Mouse (Mus musculus) frontal cortex, postnatal 25 days (tissue): Measurements from ENCODE around the gene Qser1.
A peak's percentile ranks its signal among the peaks of the same experiment; 100 is the strongest.
"Not testable (repeated sequence)": the region's sequence is repeated elsewhere in the genome, so short reads cannot be mapped to it uniquely, and the experiment has no call there.

ENCODE experiments used
- DNase-seq, 2 experiments: peaks; one replicate each; pipeline ENCODE4 v3.0.0; 2022; ENCODE audit warnings: low spot score in 2 of 2

Qser1 gene

GRCm38 (mm10) chr2:104816371-104816827 is at the start of gene Qser1:
Gene Qser1 (minus strand): TSS chr2:104816760.
- peak in 1 of 2 experiments; percentile 17 for DNase-seq

GRCm38 (mm10) chr2:104864176-104864860 is 47.8 kb upstream of the Qser1 start:
- DNase-seq, result no peak

- no peak for DNase-seq
Measured at GRCm38 (mm10) chr2:104860426-104860825, 43.9 kb upstream of the Qser1 start.

GRCm38 (mm10) chr2:104859060-104859459 is 42.5 kb upstream of the Qser1 start:
- DNase-seq, result no peak

- DNase-seq, result not testable (repeated sequence)
Measured at GRCm38 (mm10) chr2:104858083-104858482, 41.5 kb upstream of the Qser1 start.

- no peak for DNase-seq
Measured at GRCm38 (mm10) chr2:104856218-104856617, 39.7 kb upstream of the Qser1 start.

- no peak for DNase-seq
Measured at GRCm38 (mm10) chr2:104855732-104856131, 39.2 kb upstream of the Qser1 start.

GRCm38 (mm10) chr2:104854836-104855235 is 38.3 kb upstream of the Qser1 start:
- no peak for DNase-seq

GRCm38 (mm10) chr2:104852546-104852945 is 36.0 kb upstream of the Qser1 start:
- DNase-seq, result no peak

- no peak for DNase-seq
Measured at GRCm38 (mm10) chr2:104851686-104852085, 35.1 kb upstream of the Qser1 start.

- DNase-seq, result no peak
Measured at GRCm38 (mm10) chr2:104849991-104850359, 33.4 kb upstream of the Qser1 start.

- DNase-seq, result peak in 1 of 2 experiments; percentile 22
Measured at GRCm38 (mm10) chr2:104849276-104849990, 32.9 kb upstream of the Qser1 start, which contains the start of gene Prrg4. Gene Prrg4 (minus strand): TSS chr2:104849876.

GRCm38 (mm10) chr2:104848235-104849161 is 31.9 kb upstream of the Qser1 start:
- no peak for DNase-seq

- DNase-seq, result no peak
Measured at GRCm38 (mm10) chr2:104847645-104848044, 31.1 kb upstream of the Qser1 start.

GRCm38 (mm10) chr2:104846638-104847414 is 30.3 kb upstream of the Qser1 start:
- no peak for DNase-seq

- DNase-seq, result no peak
Measured at GRCm38 (mm10) chr2:104842559-104842958, 26.0 kb upstream of the Qser1 start.

- no peak for DNase-seq
Measured at GRCm38 (mm10) chr2:104841736-104842135, 25.2 kb upstream of the Qser1 start.

- no peak for DNase-seq
Measured at GRCm38 (mm10) chr2:104840974-104841373, 24.4 kb upstream of the Qser1 start.

- DNase-seq, result no peak
Measured at GRCm38 (mm10) chr2:104832486-104832885, 15.9 kb upstream of the Qser1 start.

GRCm38 (mm10) chr2:104826191-104826590 is 9.6 kb upstream of the Qser1 start:
- no peak for DNase-seq

- DNase-seq, result not testable (repeated sequence)
Measured at GRCm38 (mm10) chr2:104818763-104819162, 2.2 kb upstream of the Qser1 start.
